In genomic region chr1:168284566-168285141, GRCm38 (mm10) we compare ENCODE assay signal across 10 mouse cellular contexts.
A peak's percentile ranks its signal among the peaks of the same experiment; 100 is the strongest.
DNase-seq lines count a peak whose midpoint lies in the region; ATAC-seq and TF ChIP-seq lines count a peak whose summit lies in the region.
"Had no signal": no experiment of that assay in that cellular context is flagged by ENCODE, and none has a peak within 500 bp of the region (broad histone marks: within the 10 kb centered on the region; RNA-seq: fewer than 3 reads in every experiment).

No protein-coding gene starts in this region.

- 0 out of 2 replicates have a peak, but pooled peaks cover 3% of the 10 kb centered on the region for H3K36me3 ChIP-seq in hindbrain, embryonic 10.5 days
- H3K36me3 ChIP-seq in hindbrain, postnatal 0 days (ENCODE audit: insufficient read depth, low read length), result no peaks in the 10 kb centered on the region
- no peaks in the 10 kb centered on the region for H3K36me3 ChIP-seq in hindbrain, embryonic 11.5 days (ENCODE audit: control insufficient read depth, insufficient read depth, low read length)
- no peaks in the 10 kb centered on the region for H3K36me3 ChIP-seq in neural tube, embryonic 12.5 days
- H3K36me3 ChIP-seq: heart, embryonic 12.5 days had no signal

- 34% methylated on average over 9 of the region's 9 CpGs for WGBS in hindbrain, embryonic 10.5 days
- WGBS in hindbrain, postnatal 0 days, result 44% methylated on average over 9 of the region's 9 CpGs
- 34% methylated on average over 9 of the region's 9 CpGs for WGBS in hindbrain, embryonic 11.5 days
- 30% methylated on average over 9 of the region's 9 CpGs for WGBS in neural tube, embryonic 12.5 days

- H3K4me2 ChIP-seq in hindbrain, postnatal 0 days (ENCODE audit: low read depth, low read length), result no peak overlapping the region
- H3K4me2 ChIP-seq in hindbrain, embryonic 11.5 days (replicated peaks; ENCODE audit: low read depth, low read length), result no peak overlapping the region
- H3K4me2 ChIP-seq in neural tube, embryonic 12.5 days (replicated peaks), result 0 out of 2 replicates have a peak overlapping the region, but pooled peaks have one; percentile 3
- H3K4me2 ChIP-seq: heart, embryonic 12.5 days had no signal

- no peak for TF ChIP-seq CTCF in hindbrain, postnatal 0 days (IDR thresholded peaks at IDR 0.05; ENCODE audit: low read depth)

- no peak overlapping the region for H3K9ac ChIP-seq in hindbrain, postnatal 0 days (replicated peaks; ENCODE audit: low read length)
- H3K9ac ChIP-seq in hindbrain, embryonic 11.5 days (ENCODE audit: low read depth, low read length), result no peak overlapping the region
- H3K9ac ChIP-seq in neural tube, embryonic 12.5 days, result no peak overlapping the region
- H3K9ac ChIP-seq: heart, embryonic 12.5 days had no signal

- H3K4me3 ChIP-seq in hindbrain, embryonic 10.5 days, result no peak overlapping the region
- H3K4me3 ChIP-seq in hindbrain, postnatal 0 days (ENCODE audit: low read length), result no peak overlapping the region
- no peak overlapping the region for H3K4me3 ChIP-seq in hindbrain, embryonic 11.5 days (ENCODE audit: low read depth, low read length)
- no peak overlapping the region for H3K4me3 ChIP-seq in neural tube, embryonic 12.5 days
- H3K4me3 ChIP-seq: heart, embryonic 12.5 days had no signal

- peaks cover 74% of the 10 kb centered on the region for H3K4me1 ChIP-seq in hindbrain, embryonic 10.5 days (replicated peaks)
- H3K4me1 ChIP-seq in hindbrain, postnatal 0 days (ENCODE audit: insufficient read depth, low read length), result peaks cover 39% of the 10 kb centered on the region
- H3K4me1 ChIP-seq in hindbrain, embryonic 11.5 days (replicated peaks; ENCODE audit: control insufficient read depth, insufficient read depth, low read length), result peaks cover 29% of the 10 kb centered on the region
- H3K4me1 ChIP-seq in neural tube, embryonic 12.5 days, result peaks cover 69% of the 10 kb centered on the region

- H3K27ac ChIP-seq in hindbrain, embryonic 10.5 days, result peak overlapping the region; percentile 69
- no peak overlapping the region for H3K27ac ChIP-seq in hindbrain, postnatal 0 days
- H3K27ac ChIP-seq in hindbrain, embryonic 11.5 days (ENCODE audit: low read depth, low read length), result peak overlapping the region; percentile 58
- no peak overlapping the region for H3K27ac ChIP-seq in neural tube, embryonic 12.5 days

- no peak for ATAC-seq in hindbrain, postnatal 0 days
- no peak for ATAC-seq in hindbrain, embryonic 11.5 days (ENCODE audit: low FRiP score)
- ATAC-seq in neural tube, embryonic 12.5 days (ENCODE audit: low FRiP score, low read depth), result no peak
- no peak for ATAC-seq in frontal cortex, adult (ENCODE audit: low TSS enrichment)

- H3K27me3 ChIP-seq in hindbrain, embryonic 10.5 days (ENCODE audit: insufficient read depth, poor library complexity, severe bottlenecking), result no peaks in the 10 kb centered on the region
- no peaks in the 10 kb centered on the region for H3K27me3 ChIP-seq in hindbrain, postnatal 0 days (ENCODE audit: insufficient read depth, low read length)
- H3K27me3 ChIP-seq in hindbrain, embryonic 11.5 days (ENCODE audit: control insufficient read depth, insufficient read depth, low read length), result no peaks in the 10 kb centered on the region
- no peaks in the 10 kb centered on the region for H3K27me3 ChIP-seq in neural tube, embryonic 12.5 days (replicated peaks)
- H3K27me3 ChIP-seq: heart, embryonic 12.5 days had no signal

- no peaks in the 10 kb centered on the region for H3K9me3 ChIP-seq in hindbrain, embryonic 10.5 days
- H3K9me3 ChIP-seq in hindbrain, postnatal 0 days (ENCODE audit: low read length), result no peaks in the 10 kb centered on the region
- no peaks in the 10 kb centered on the region for H3K9me3 ChIP-seq in hindbrain, embryonic 11.5 days (ENCODE audit: control insufficient read depth, low read length)
- H3K9me3 ChIP-seq in neural tube, embryonic 12.5 days, result no peaks in the 10 kb centered on the region
- H3K9me3 ChIP-seq: heart, embryonic 12.5 days had no signal

- peak; percentile 44 for DNase-seq in hindbrain, embryonic 10.5 days (ENCODE audit: low spot score)
- DNase-seq in hindbrain, postnatal 0 days (ENCODE audit: low spot score), result no peak
- peak; percentile 66 for DNase-seq in embryo, embryonic 11 days
- DNase-seq in hindbrain, embryonic 11.5 days (ENCODE audit: low spot score), result peak; percentile 47
- DNase-seq in left cerebral cortex, adult 18-20 months (ENCODE audit: low spot score in 2 of 2), result no peak
- no peak for DNase-seq in kidney, adult 18-20 months
- DNase-seq: kidney, postnatal 36 days had no signal

Comparison
In these comparisons a context has a peak if more than half of its experiments do, and no peak if none do; other contexts are left out.
1. DNase-seq: peak in hindbrain, embryonic 10.5 days (single experiment), embryo, embryonic 11 days (single experiment) and hindbrain, embryonic 11.5 days (single experiment); none in hindbrain, postnatal 0 days (single experiment), left cerebral cortex, adult 18-20 months (0 of 2) and kidney, adult 18-20 months (single experiment).
2. H3K27ac ChIP-seq: peak in hindbrain, embryonic 10.5 days (single experiment) and hindbrain, embryonic 11.5 days (single experiment); none in hindbrain, postnatal 0 days (single experiment) and neural tube, embryonic 12.5 days (single experiment).